Mouse (Mus musculus): ENCODE measurements around the gene Chst14. TPM values are rescaled to one million over a fixed set of nuclear protein-coding genes. Genes with fewer than 3 reads are reported as not detected.
A peak's percentile ranks its signal among the peaks of the same experiment; 100 is the strongest.

Gene Chst14
- polyA plus RNA-seq, 1 experiment from 2014 or later = 3.5 TPM

- 61% methylated on average over 11 of the region's 11 CpGs for WGBS
- peaks cover 6% of the 10 kb centered on the region; the same call in 1 of the 2 replicates for H3K4me1 ChIP-seq (ENCODE audit: control insufficient read depth, insufficient read depth, low read length)
- no peak for ATAC-seq (ENCODE audit: low read depth)
Observed at GRCm38 (mm10) chr2:118913551-118914276, 12.6 kb upstream of the Chst14 start.

GRCm38 (mm10) chr2:118914685-118915084 is 11.6 kb upstream of the Chst14 start:
- 31% methylated on average over 8 of the region's 8 CpGs for WGBS

More at GRCm38 (mm10) chr2:118913551-118914276, 12.6 kb upstream of the Chst14 start:
- Histone ChIP-seq H3K27ac (ENCODE audit: low read depth, low read length) (no peak overlapping the region), H3K9me3 (ENCODE audit: control insufficient read depth, low read length) (no peaks in the 10 kb centered on the region), H3K36me3 (ENCODE audit: control insufficient read depth, insufficient read depth, low read length) (0 out of 2 replicates have a peak, but pooled peaks cover 4% of the 10 kb centered on the region), H3K9ac (replicated peaks; ENCODE audit: low read depth, low read length) (no peak overlapping the region), H3K27me3 (ENCODE audit: control insufficient read depth, insufficient read depth, low read length) (no peaks in the 10 kb centered on the region), H3K4me3 (ENCODE audit: low read depth, low read length) (no peak overlapping the region), H3K4me2 (ENCODE audit: low read depth, low read length) (no peak overlapping the region)

DNA sequence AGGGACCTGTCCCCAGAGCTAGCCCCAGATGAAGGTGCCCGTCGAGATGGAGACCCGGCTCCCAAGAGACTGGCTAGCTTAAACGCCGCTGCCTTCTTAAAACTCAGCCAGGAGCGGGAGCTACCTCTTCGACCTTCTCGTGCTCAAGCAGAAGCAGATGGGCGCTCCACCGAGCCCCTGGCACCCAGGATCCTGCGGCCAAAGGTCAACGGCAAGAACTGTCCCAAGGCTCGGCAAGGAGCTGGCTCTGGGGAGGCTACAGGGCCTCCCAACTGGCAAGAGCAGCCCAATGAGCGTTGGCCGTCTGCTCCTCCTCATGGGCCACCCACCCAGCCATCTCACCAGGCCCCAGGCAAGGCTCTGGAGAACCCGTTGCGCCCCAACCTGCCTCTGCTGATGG is 9.9 kb upstream of the Chst14 start:
- Histone ChIP-seq H3K9me3 (ENCODE audit: control insufficient read depth, low read length) (no peaks in the 10 kb centered on the region), H3K4me3 (ENCODE audit: low read depth, low read length) (no peak overlapping the region), H3K27me3 (ENCODE audit: control insufficient read depth, insufficient read depth, low read length) (no peaks in the 10 kb centered on the region), H3K27ac (ENCODE audit: low read depth, low read length) (no peak overlapping the region), H3K9ac (replicated peaks; ENCODE audit: low read depth, low read length) (no peak overlapping the region), H3K4me1 (ENCODE audit: control insufficient read depth, insufficient read depth, low read length) (peaks cover 6% of the 10 kb centered on the region; the same call in 1 of the 2 replicates), H3K36me3 (ENCODE audit: control insufficient read depth, insufficient read depth, low read length) (peaks cover 16% of the 10 kb centered on the region), H3K4me2 (ENCODE audit: low read depth, low read length) (no peak overlapping the region)
- 92% methylated on average over 17 of the region's 17 CpGs for WGBS
- no peak for ATAC-seq (ENCODE audit: low read depth)

More at GRCm38 (mm10) chr2:118914685-118915084, 11.6 kb upstream of the Chst14 start:
- H3K27ac ChIP-seq (ENCODE audit: low read depth, low read length) = no peak overlapping the region
- 0 out of 2 replicates have a peak, but pooled peaks cover 4% of the 10 kb centered on the region for H3K36me3 ChIP-seq (ENCODE audit: control insufficient read depth, insufficient read depth, low read length)
- H3K4me2 ChIP-seq (ENCODE audit: low read depth, low read length) = no peak overlapping the region
- no peak overlapping the region for H3K9ac ChIP-seq (replicated peaks; ENCODE audit: low read depth, low read length)
- H3K4me1 ChIP-seq (ENCODE audit: control insufficient read depth, insufficient read depth, low read length) = peaks cover 6% of the 10 kb centered on the region; the same call in 1 of the 2 replicates
- no peak for ATAC-seq (ENCODE audit: low read depth)
- H3K9me3 ChIP-seq (ENCODE audit: control insufficient read depth, low read length) = no peaks in the 10 kb centered on the region
- H3K4me3 ChIP-seq (ENCODE audit: low read depth, low read length) = no peak overlapping the region
- no peaks in the 10 kb centered on the region for H3K27me3 ChIP-seq (ENCODE audit: control insufficient read depth, insufficient read depth, low read length)

DNA sequence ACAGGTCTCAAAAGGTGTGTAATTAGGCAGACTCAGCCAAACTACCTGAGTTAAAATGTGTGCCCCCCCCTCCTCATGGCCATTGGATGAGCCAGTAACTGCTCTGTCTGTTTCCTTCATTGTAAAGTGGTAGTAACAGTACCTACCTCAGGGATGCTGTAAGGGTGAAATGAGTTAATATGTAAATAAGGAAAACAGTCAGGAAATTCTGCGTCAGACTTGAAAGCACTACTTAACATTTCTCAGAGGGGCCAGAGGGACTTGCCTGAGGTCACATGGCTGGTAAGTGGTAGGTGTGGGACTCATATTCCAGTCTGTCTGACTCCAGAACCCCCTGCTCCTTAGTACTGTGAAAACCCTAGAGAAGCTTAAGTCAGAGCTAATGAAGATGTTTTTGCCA is 7.8 kb upstream of the Chst14 start:
- H3K36me3 ChIP-seq (ENCODE audit: control insufficient read depth, insufficient read depth, low read length) = peaks cover 28% of the 10 kb centered on the region
- H3K4me2 ChIP-seq (ENCODE audit: low read depth, low read length) = no peak overlapping the region
- WGBS = 61% methylated on average over 1 of the region's 1 CpGs
- H3K9ac ChIP-seq (replicated peaks; ENCODE audit: low read depth, low read length) = no peak overlapping the region
- H3K27me3 ChIP-seq (ENCODE audit: control insufficient read depth, insufficient read depth, low read length) = no peaks in the 10 kb centered on the region
- no peak overlapping the region for H3K27ac ChIP-seq (ENCODE audit: low read depth, low read length)
- H3K4me1 ChIP-seq (ENCODE audit: control insufficient read depth, insufficient read depth, low read length) = peaks cover 3% of the 10 kb centered on the region; the same call in 1 of the 2 replicates
- no peak for ATAC-seq (ENCODE audit: low read depth)
- no peak overlapping the region for H3K4me3 ChIP-seq (ENCODE audit: low read depth, low read length)
- no peaks in the 10 kb centered on the region for H3K9me3 ChIP-seq (ENCODE audit: control insufficient read depth, low read length)

- Histone ChIP-seq H3K36me3 (ENCODE audit: control insufficient read depth, insufficient read depth, low read length) (peaks cover 32% of the 10 kb centered on the region), H3K27me3 (ENCODE audit: control insufficient read depth, insufficient read depth, low read length) (no peaks in the 10 kb centered on the region), H3K9ac (replicated peaks; ENCODE audit: low read depth, low read length) (no peak overlapping the region), H3K27ac (ENCODE audit: low read depth, low read length) (no peak overlapping the region), H3K9me3 (ENCODE audit: control insufficient read depth, low read length) (no peaks in the 10 kb centered on the region), H3K4me1 (ENCODE audit: control insufficient read depth, insufficient read depth, low read length) (no peaks in the 10 kb centered on the region), H3K4me3 (ENCODE audit: low read depth, low read length) (no peak overlapping the region), H3K4me2 (ENCODE audit: low read depth, low read length) (no peak overlapping the region)
- WGBS = 76% methylated on average over 3 of the region's 3 CpGs
- no peak for ATAC-seq (ENCODE audit: low read depth)
Observed at GRCm38 (mm10) chr2:118920428-118920827, 5.9 kb upstream of the Chst14 start.

GRCm38 (mm10) chr2:118925952-118926351 is 344 bp upstream of the Chst14 start:
- H3K9ac ChIP-seq (replicated peaks; ENCODE audit: low read depth, low read length) = peak overlapping the region; percentile 68; the same call in 1 of the 2 replicates
- H3K27ac ChIP-seq (ENCODE audit: low read depth, low read length) = no peak overlapping the region
- H3K4me3 ChIP-seq (ENCODE audit: low read depth, low read length) = peak overlapping the region; percentile 50
- H3K36me3 ChIP-seq (ENCODE audit: control insufficient read depth, insufficient read depth, low read length) = peaks cover 19% of the 10 kb centered on the region
- under 1% methylated on average over 6 of the region's 6 CpGs for WGBS
- peak overlapping the region; percentile 94 for H3K4me2 ChIP-seq (ENCODE audit: low read depth, low read length)
- peak; percentile 66 for ATAC-seq (ENCODE audit: low read depth)
- H3K4me1 ChIP-seq (ENCODE audit: control insufficient read depth, insufficient read depth, low read length) = peaks cover 12% of the 10 kb centered on the region
- no peaks in the 10 kb centered on the region for H3K9me3 ChIP-seq (ENCODE audit: control insufficient read depth, low read length)
- H3K27me3 ChIP-seq (ENCODE audit: control insufficient read depth, insufficient read depth, low read length) = no peaks in the 10 kb centered on the region

DNA sequence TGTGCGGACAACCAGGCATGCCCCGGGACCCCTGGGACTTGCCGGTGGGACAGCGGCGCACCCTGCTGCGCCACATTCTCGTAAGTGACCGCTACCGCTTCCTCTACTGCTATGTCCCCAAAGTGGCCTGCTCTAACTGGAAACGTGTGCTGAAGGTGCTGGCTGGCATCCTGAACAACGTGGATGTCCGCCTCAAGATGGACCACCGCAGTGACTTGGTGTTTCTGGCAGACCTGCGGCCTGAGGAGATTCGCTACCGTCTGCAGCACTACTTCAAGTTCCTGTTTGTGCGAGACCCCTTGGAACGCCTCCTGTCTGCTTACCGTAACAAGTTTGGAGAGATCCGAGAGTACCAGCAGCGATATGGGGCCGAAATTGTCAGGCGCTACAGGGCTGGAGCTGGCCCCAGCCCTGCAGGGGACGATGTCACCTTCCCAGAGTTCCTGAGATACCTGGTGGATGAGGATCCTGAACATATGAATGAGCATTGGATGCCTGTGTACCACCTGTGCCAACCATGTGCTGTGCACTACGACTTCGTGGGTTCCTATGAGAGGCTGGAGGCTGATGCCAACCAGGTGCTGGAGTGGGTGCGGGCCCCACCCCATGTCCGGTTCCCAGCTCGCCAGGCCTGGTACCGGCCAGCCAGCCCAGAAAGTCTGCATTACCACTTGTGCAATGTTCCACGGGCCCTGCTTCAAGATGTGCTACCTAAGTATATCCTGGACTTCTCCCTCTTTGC is 873 bp downstream of the Chst14 start:
- 32% methylated on average over 31 of the region's 31 CpGs for WGBS
- Histone ChIP-seq H3K4me2 (ENCODE audit: low read depth, low read length) (peak overlapping the region; percentile 94), H3K36me3 (ENCODE audit: control insufficient read depth, insufficient read depth, low read length) (peaks cover 14% of the 10 kb centered on the region), H3K4me1 (ENCODE audit: control insufficient read depth, insufficient read depth, low read length) (peaks cover 12% of the 10 kb centered on the region), H3K9ac (replicated peaks; ENCODE audit: low read depth, low read length) (peak overlapping the region; percentile 68), H3K27ac (ENCODE audit: low read depth, low read length) (no peak overlapping the region), H3K27me3 (ENCODE audit: control insufficient read depth, insufficient read depth, low read length) (no peaks in the 10 kb centered on the region), H3K9me3 (ENCODE audit: control insufficient read depth, low read length) (no peaks in the 10 kb centered on the region), H3K4me3 (ENCODE audit: low read depth, low read length) (peak overlapping the region; percentile 50)
- no peak for ATAC-seq (ENCODE audit: low read depth)

DNA sequence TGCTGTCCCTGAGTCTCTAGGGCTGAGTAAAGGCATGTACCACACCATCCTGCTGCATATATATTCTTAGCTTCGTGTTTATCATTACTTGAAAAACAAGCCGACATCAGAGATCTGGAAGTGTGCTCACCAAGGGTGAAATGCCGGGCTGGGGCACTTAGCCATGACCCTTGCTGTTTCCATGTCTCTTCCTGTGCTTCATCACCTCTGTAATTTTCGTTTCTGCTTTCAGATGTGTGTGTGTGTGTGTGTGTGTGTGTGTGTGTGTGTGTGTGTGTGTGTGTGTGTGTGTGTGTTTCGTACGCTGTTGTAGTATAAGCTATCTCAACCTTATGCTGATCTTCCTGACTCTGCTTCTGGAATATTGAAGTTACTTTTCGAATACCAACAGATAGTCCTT is 15.0 kb downstream of the Chst14 start:
- ATAC-seq (ENCODE audit: low read depth) = no peak
- no peaks in the 10 kb centered on the region for H3K4me1 ChIP-seq (ENCODE audit: control insufficient read depth, insufficient read depth, low read length)
- no peaks in the 10 kb centered on the region for H3K36me3 ChIP-seq (ENCODE audit: control insufficient read depth, insufficient read depth, low read length)
- no peak overlapping the region for H3K27ac ChIP-seq (ENCODE audit: low read depth, low read length)
- H3K27me3 ChIP-seq (ENCODE audit: control insufficient read depth, insufficient read depth, low read length) = no peaks in the 10 kb centered on the region
- H3K4me2 ChIP-seq (ENCODE audit: low read depth, low read length) = no peak overlapping the region
- H3K9ac ChIP-seq (replicated peaks; ENCODE audit: low read depth, low read length) = no peak overlapping the region
- no peak overlapping the region for H3K4me3 ChIP-seq (ENCODE audit: low read depth, low read length)
- H3K9me3 ChIP-seq (ENCODE audit: control insufficient read depth, low read length) = no peaks in the 10 kb centered on the region
- WGBS = 92% methylated on average over 7 of the region's 7 CpGs

DNA sequence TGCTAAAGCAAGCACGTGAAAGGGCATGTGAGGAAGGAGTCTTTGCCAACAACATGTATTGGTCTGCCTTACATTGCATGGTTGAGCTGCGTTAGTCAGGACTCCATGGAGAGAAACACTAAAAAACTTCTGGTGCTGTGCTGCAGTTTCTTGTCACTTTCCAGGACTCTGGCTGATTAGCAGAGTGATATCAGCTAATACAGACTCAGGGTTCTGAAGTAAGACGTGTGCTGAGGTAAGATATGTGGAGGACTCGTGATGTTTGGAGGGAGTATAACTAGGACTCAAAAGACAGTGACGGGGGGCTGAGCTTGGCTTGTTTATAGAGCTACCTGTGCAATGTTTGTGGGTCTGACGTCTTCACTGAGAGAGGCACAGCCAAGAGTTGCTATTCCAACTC is 16.9 kb downstream of the Chst14 start:
- no peak overlapping the region for H3K4me3 ChIP-seq (ENCODE audit: low read depth, low read length)
- no peak for ATAC-seq (ENCODE audit: low read depth)
- H3K36me3 ChIP-seq (ENCODE audit: control insufficient read depth, insufficient read depth, low read length) = no peaks in the 10 kb centered on the region
- no peaks in the 10 kb centered on the region for H3K4me1 ChIP-seq (ENCODE audit: control insufficient read depth, insufficient read depth, low read length)
- H3K27ac ChIP-seq (ENCODE audit: low read depth, low read length) = no peak overlapping the region
- H3K4me2 ChIP-seq (ENCODE audit: low read depth, low read length) = no peak overlapping the region
- no peak overlapping the region for H3K9ac ChIP-seq (replicated peaks; ENCODE audit: low read depth, low read length)
- 94% methylated on average over 6 of the region's 6 CpGs for WGBS
- H3K9me3 ChIP-seq (ENCODE audit: control insufficient read depth, low read length) = no peaks in the 10 kb centered on the region
- H3K27me3 ChIP-seq (ENCODE audit: control insufficient read depth, insufficient read depth, low read length) = no peaks in the 10 kb centered on the region

Data from neural tube, embryonic 14.5 days (tissue).